Mouse (Mus musculus) liver, embryonic 16.5 days (tissue): ENCODE data around the gene Ptprn2. TPM values are rescaled to one million over a fixed set of nuclear protein-coding genes. Genes with fewer than 3 reads are reported as not detected.

ENCODE experiments used
- ATAC-seq: fragments of 200-750 bp; cut with Nextera tagmentation; 2 replicates; pipeline ENCODE4 v1.8.0; 2017; ENCODE audit warnings: low read depth, mild to moderate bottlenecking, moderate number of reproducible peaks, moderate library complexity
- H3K27ac ChIP-seq: fragments of 300-500 bp; sonication (generic); 2 replicates; pipeline ENCODE4 v1.5.1; 2014; ENCODE audit warnings: mild to moderate bottlenecking, low read length
- H3K27me3 ChIP-seq: fragments of 300-500 bp; sonication (generic); 2 replicates; pipeline ENCODE4 v1.6.1; 2014; ENCODE audit warnings: low read depth, low read length, mixed read lengths; ENCODE audit not compliant: control insufficient read depth, insufficient read depth
- H3K36me3 ChIP-seq: fragments of 300-500 bp; sonication (generic); 2 replicates; pipeline ENCODE4 v1.6.1; 2014; ENCODE audit warnings: mild to moderate bottlenecking; ENCODE audit not compliant: control insufficient read depth, insufficient read depth
- H3K4me1 ChIP-seq: fragments of 300-500 bp; sonication (generic); 2 replicates; pipeline ENCODE4 v1.6.1; 2014; ENCODE audit warnings: low read depth, low read length, mixed read lengths; ENCODE audit not compliant: control insufficient read depth
- H3K4me2 ChIP-seq: fragments of 300-500 bp; sonication (generic); 2 replicates; pipeline ENCODE4 v1.6.1; 2014; ENCODE audit warnings: low read depth, low read length, mixed read lengths
- H3K4me3 ChIP-seq: fragments of 300-500 bp; sonication (generic); 2 replicates; pipeline ENCODE4 v1.5.1; 2014; ENCODE audit warnings: low read depth, mild to moderate bottlenecking, low read length
- H3K9ac ChIP-seq: fragments of 300-500 bp; sonication (generic); 2 replicates; pipeline ENCODE4 v1.6.1; 2014; ENCODE audit warnings: low read depth, low read length
- H3K9me3 ChIP-seq: fragments of 300-500 bp; sonication (generic); replicated peaks from 2 replicates; pipeline ENCODE4 v1.6.1; 2016; ENCODE audit warnings: low read length; ENCODE audit not compliant: control insufficient read depth
- WGBS: fragments of 180-500 bp; shearing (Covaris S2); extraction: QIAGEN DNeasy Blood & Tissue Kit; methylation state at CpG from one replicate; pipeline ENCODE4 v1.1.7; 2014; ENCODE audit not compliant: insufficient replicate concordance; 5-methylcytosine and 5-hydroxymethylcytosine counted together
- polyA plus RNA-seq: library from polyadenylated mRNA; unstranded; fragments of >200 nt; fragmentation: Nextera tagmentation; extraction: Ambion mirVana; gene quantifications from 2 replicates; pipeline ENCODE4 v1.2.1, GENCODE M21; 2015

The Ptprn2 gene
- polyA plus RNA-seq, 1 experiment from 2014 or later: 0.07 TPM

DNA sequence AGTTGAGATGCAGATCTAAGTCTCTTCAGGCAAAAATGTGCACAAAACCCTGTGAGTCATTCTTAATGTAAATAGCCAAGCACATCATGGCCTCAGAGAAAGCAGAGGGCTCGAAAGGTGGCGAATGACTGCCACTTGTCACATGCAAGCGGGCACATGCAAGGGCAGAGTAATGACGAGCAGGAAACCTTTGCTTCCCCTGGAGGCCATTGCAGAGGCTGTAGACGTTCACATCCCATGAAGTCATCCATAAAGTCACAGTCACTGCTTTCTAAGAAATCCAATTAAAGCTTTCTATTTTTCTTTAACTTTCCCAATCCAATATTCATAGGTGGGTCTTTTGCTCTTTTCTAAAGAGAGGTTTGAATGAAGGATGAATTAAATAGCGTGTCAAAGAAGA, 433.7 kb downstream of the Ptprn2 start:
- Histone ChIP-seq H3K9ac (no peak overlapping the region), H3K4me1 (no peaks in the 10 kb centered on the region), H3K36me3 (no peaks in the 10 kb centered on the region), H3K4me3 (no peak overlapping the region), H3K4me2 (no peak overlapping the region), H3K27me3 (no peaks in the 10 kb centered on the region), H3K27ac (no peak overlapping the region), H3K9me3 (no peaks in the 10 kb centered on the region)
- no peak for ATAC-seq
- WGBS: 43% methylated on average over 6 of the region's 6 CpGs

DNA sequence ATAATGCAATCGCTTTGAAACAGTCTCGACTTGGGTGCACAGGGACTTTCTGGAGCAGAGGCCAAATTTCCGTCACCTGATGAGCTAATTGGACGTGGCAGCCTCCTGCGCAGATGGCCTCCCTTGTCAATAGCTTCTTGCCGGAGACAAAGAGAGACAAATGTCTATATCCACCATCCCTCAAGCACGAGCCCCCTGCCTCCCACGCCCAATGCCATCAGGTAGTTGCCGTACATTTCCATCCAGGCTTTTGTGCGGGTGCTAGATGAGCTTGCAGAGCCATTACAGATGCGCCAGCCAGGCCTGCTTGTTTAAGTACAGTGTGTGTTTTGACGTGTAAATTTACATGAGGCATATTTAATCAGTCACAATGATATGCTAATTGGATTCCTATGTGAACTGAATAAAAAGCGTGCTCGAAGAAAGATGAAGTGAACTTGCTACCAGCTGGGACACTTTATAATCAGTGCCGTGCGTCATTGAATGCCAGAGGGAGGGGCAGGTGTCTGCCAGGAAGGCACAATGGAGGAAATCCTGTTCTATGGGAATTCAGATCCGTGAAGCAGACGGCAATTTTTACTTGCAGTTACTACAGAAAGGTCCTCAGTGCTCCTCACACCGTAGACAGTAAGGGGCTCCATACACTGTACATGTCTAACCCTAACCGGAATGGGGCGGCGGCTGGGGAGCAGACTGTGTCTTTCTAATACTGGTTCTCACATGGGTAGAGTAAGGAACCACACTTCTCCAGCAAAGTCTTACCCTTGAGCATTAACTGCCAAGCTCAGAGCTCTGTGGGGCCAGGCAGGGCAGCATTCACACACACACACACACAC, 434.4 kb downstream of the Ptprn2 start:
- Histone ChIP-seq H3K36me3 (no peaks in the 10 kb centered on the region), H3K4me1 (no peaks in the 10 kb centered on the region), H3K9me3 (no peaks in the 10 kb centered on the region), H3K27ac (no peak overlapping the region), H3K9ac (no peak overlapping the region), H3K27me3 (no peaks in the 10 kb centered on the region), H3K4me2 (no peak overlapping the region), H3K4me3 (no peak overlapping the region)
- WGBS: 70% methylated on average over 22 of the region's 22 CpGs
- no peak for ATAC-seq

DNA sequence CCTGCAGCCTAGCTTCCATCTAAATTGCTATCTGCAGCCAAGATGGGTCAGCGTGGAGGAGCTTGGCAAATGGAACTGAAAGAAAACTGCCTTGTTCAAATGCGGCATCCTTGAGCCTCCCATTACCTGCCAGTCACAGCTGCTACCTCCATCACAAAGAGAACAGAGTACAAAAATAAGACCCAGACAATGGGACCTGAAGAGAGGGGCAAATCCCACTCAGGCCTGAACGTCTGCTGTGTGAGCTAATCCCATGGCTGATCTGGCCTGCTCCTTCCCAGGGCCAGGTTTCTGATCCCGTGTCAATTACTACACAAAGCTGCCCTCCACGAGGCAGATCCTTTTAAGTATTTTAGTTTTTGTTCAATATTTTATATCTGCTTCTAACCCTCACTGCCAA, 441.6 kb downstream of the Ptprn2 start:
- Histone ChIP-seq H3K4me2 (no peak overlapping the region), H3K9ac (no peak overlapping the region), H3K36me3 (no peaks in the 10 kb centered on the region), H3K9me3 (no peaks in the 10 kb centered on the region), H3K27me3 (no peaks in the 10 kb centered on the region), H3K4me3 (no peak overlapping the region), H3K27ac (no peak overlapping the region), H3K4me1 (no peaks in the 10 kb centered on the region)
- no peak for ATAC-seq
- 59% methylated on average over 5 of the region's 5 CpGs for WGBS

DNA sequence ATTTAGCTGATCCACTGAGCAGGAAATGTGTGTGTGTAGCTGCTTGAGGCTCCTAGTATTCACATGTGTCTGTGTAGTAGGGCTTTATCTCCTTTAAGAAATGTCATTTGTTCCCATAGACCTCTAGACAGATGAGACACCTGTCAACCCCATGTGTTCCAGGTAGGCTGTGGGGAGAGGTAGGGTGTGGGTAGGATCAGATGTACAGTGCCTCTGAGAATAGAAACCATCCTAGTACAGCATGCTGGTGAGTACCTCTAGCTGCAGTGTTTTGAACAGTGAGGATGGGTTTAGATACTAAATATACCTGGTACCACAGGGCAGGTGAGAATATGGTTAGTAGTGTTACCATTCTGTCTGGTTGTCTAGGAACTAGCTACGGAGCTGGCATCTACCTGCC, 442.0 kb downstream of the Ptprn2 start:
- Histone ChIP-seq H3K27me3 (no peaks in the 10 kb centered on the region), H3K9ac (no peak overlapping the region), H3K9me3 (no peaks in the 10 kb centered on the region), H3K36me3 (no peaks in the 10 kb centered on the region), H3K4me3 (no peak overlapping the region), H3K27ac (no peak overlapping the region), H3K4me2 (no peak overlapping the region), H3K4me1 (no peaks in the 10 kb centered on the region)
- 45% methylated on average over 1 of the region's 1 CpGs for WGBS
- no peak for ATAC-seq

DNA sequence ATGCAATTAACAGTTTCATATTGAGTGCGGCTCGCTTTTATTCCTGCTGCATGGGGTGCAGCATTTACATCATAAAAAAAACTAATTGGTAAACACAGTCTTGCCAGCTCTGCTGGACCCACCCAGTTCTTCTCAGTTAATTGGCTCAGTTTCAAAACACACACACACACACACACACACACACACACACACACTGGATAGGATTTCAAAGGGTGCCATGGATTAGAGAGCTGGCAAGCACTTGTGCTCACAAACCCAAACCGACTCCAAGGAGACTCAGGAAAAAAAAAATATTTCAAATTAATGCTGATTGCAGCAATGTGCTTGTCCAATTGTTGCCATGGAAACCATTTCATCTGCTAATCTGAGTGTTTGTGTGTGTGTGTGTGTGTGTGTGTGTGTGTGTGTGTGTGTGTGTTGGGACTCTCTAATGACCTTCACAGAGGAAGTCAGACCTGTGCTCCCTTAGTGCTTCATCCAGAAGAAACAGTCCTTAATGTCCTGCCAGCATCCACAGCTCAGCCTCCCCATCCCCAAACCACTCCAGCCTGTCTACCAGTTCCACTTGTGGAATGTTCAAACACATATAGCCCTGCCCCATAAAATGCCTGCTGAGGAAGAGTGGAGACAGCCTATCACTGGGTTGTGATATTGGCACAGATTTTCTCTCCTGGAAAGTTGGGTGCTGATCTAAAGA, 452.8 kb downstream of the Ptprn2 start:
- ATAC-seq: no peak
- Histone ChIP-seq H3K9me3 (no peaks in the 10 kb centered on the region), H3K9ac (no peak overlapping the region), H3K27me3 (no peaks in the 10 kb centered on the region), H3K36me3 (no peaks in the 10 kb centered on the region), H3K4me2 (no peak overlapping the region), H3K27ac (no peak overlapping the region), H3K4me1 (no peaks in the 10 kb centered on the region), H3K4me3 (no peak overlapping the region)
- WGBS: 46% methylated on average over 3 of the region's 3 CpGs

DNA sequence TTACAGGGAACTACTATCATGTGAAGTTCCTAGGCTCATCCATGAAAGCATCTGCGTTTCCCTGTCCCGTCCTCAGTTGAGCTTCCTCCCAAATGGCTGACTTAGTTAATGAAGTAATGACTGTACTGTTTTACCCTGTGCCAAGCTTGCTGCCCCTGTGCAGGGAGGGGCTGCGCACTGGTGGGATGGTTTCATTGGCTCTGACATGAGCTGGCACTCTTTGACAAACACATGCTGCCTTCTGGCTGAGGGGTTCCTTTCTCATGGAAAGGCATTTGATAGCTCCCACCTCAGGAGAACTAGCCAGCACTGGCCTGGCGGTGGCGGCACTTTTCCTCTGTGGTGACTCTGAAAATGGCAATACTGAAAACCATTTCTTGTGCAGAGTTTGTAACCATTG, 458.4 kb downstream of the Ptprn2 start:
- no peaks in the 10 kb centered on the region for H3K36me3 ChIP-seq
- no peak overlapping the region for H3K9ac ChIP-seq
- no peak overlapping the region for H3K4me3 ChIP-seq
- no peak overlapping the region for H3K27ac ChIP-seq
- no peaks in the 10 kb centered on the region for H3K9me3 ChIP-seq
- no peak for ATAC-seq
- H3K4me1 ChIP-seq: no peaks in the 10 kb centered on the region
- 63% methylated on average over 5 of the region's 5 CpGs for WGBS
- H3K27me3 ChIP-seq: no peaks in the 10 kb centered on the region
- no peak overlapping the region for H3K4me2 ChIP-seq

DNA sequence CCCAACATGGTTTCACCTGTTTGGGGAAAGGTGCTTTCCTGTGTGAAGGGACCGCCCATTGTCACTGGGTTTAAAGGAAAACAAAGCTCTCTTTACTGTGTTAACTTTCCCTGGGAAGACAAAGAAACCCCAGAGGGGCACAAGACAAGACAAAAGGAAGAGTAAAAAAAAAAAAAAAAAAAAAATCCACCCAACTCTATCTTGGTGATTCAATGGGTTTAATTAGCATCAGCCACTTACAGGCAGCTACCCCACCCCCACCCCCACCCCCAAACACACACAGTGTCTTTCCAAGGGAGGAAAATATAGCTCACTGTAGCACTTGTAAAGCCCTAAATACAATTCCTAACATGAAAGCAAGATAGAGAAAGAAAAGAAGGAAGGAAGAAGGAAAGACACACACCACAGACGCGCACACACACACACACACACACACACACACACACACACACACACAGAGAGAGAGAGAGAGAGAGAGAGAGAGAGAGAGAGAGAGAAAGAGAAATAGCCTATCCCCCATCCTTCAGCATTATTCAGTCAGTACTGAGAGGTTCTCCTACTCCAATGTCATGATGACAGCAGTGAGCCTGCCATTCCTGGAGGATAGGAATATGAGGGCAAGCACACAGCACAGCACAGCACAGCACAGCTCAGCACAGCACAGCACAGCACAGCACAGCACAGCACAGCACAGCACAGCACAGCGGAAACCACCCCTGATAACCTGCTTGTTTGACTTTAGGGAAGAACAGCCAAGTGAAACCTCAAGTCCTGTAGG, 462.8 kb downstream of the Ptprn2 start:
- no peaks in the 10 kb centered on the region for H3K36me3 ChIP-seq
- H3K4me2 ChIP-seq: no peak overlapping the region
- ATAC-seq: no peak
- no peak overlapping the region for H3K4me3 ChIP-seq
- no peak overlapping the region for H3K27ac ChIP-seq
- no peaks in the 10 kb centered on the region for H3K9me3 ChIP-seq
- no peak overlapping the region for H3K9ac ChIP-seq
- H3K27me3 ChIP-seq: no peaks in the 10 kb centered on the region
- H3K4me1 ChIP-seq: no peaks in the 10 kb centered on the region
- 39% methylated on average over 4 of the region's 4 CpGs for WGBS

DNA sequence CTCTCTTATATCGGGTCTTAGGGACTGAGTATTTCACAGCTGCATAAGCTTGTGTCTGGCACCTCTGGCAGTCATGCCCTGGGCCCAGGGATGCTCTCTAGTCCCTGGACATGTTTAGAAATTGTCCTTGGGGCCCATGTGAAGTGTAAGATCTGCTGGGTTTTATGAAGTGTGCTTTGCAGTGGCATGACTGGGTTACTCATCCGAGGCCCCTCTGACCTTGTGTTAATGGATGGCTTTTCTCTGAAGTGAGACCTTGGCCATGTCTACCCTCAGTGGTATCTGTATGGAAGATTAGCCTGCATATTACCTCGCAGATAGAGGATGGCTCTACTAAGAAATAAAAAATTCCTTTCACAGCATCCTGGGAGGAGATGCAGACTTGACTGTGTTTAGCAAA, 464.2 kb downstream of the Ptprn2 start:
- Histone ChIP-seq H3K4me3 (no peak overlapping the region), H3K27me3 (no peaks in the 10 kb centered on the region), H3K4me2 (no peak overlapping the region), H3K36me3 (no peaks in the 10 kb centered on the region), H3K4me1 (no peaks in the 10 kb centered on the region), H3K27ac (no peak overlapping the region), H3K9ac (no peak overlapping the region), H3K9me3 (no peaks in the 10 kb centered on the region)
- ATAC-seq: no peak
- 40% methylated on average over 3 of the region's 3 CpGs for WGBS
